Mouse (Mus musculus) ES-Bruce4 (cell line): ENCODE results near the gene Fbxw11.

Experiments
- CTCF ChIP-seq: IDR thresholded peaks from one replicate; pipeline ENCODE4 v1.8.1; 2011; ENCODE audit warnings: low read depth, low read length
- EP300 ChIP-seq: IDR thresholded peaks from 2 replicates; pipeline ENCODE4 v1.6.1; 2011; ENCODE audit warnings: low read depth, low read length; ENCODE audit not compliant: insufficient read depth
- POLR2A ChIP-seq: IDR thresholded peaks from one replicate; pipeline ENCODE4 v1.8.1; 2011; ENCODE audit warnings: low read length; ENCODE audit not compliant: insufficient read depth

- TF ChIP-seq EP300 (no peak), CTCF (no peak), POLR2A (no peak)
Measured at GRCm38 (mm10) chr11:32718371-32718770, 75.8 kb downstream of the Fbxw11 start.
